Mouse (Mus musculus) cerebellum, adult 2 months (tissue): ENCODE data around the gene 9530077C05Rik.

ENCODE experiments used
- CTCF ChIP-seq: fragments of 200-500 bp; IDR thresholded peaks from 2 replicates; pipeline ENCODE4 v1.5.1; 2011; ENCODE audit warnings: low read depth, mild to moderate bottlenecking, control low read depth, low read length, moderate library complexity, borderline replicate concordance; ENCODE audit not compliant: insufficient read depth
- POLR2A ChIP-seq: fragments of 200-500 bp; IDR thresholded peaks from 2 replicates; pipeline ENCODE4 v1.6.1; 2011; ENCODE audit warnings: low read length, control low read depth, borderline replicate concordance; ENCODE audit not compliant: insufficient read depth

GRCm38 (mm10) chr9:22476265-22476664 is 65.0 kb downstream of the 9530077C05Rik start:
- TF ChIP-seq CTCF: no peak
- no peak for TF ChIP-seq POLR2A
